Mouse (Mus musculus) spleen, adult 2 months (tissue): ENCODE data around the gene Bcr.
A peak's percentile ranks its signal among the peaks of the same experiment; 100 is the strongest.

Experiments
- CTCF ChIP-seq: fragments of 200-500 bp; IDR thresholded peaks from 2 replicates; pipeline ENCODE4 v1.5.1; 2011; ENCODE audit warnings: mild to moderate bottlenecking, inconsistent platforms; ENCODE audit not compliant: insufficient read depth, insufficient read length, insufficient replicate concordance; ENCODE audit errors: extremely low read depth
- POLR2A ChIP-seq: fragments of 200-500 bp; IDR thresholded peaks from 2 replicates; pipeline ENCODE4 v1.6.1; 2011; ENCODE audit warnings: low read depth, low read length, inconsistent platforms

DNA sequence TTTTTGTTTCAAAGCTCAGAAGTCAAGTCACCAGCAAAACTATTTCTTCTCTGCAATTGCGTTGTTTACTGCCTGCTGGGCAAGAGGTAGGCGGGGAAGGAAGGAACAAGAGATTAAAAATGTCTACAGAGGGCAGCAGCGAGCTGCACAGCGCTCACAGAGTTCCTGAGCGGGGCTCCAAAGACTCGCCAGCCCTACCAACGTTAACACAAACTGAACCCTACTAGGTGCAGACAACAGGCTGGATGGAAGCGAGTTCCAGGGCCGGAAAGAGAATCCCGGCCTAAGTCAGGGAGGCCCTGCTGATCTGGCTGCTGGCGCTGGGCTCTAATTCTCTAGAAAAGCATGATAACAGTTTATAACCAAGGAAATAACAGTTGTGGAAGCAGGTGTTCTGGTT is 996 bp upstream of the Bcr start:
- peak; percentile 93 for TF ChIP-seq CTCF
- TF ChIP-seq POLR2A = no peak
